Mouse (Mus musculus) G1E (cell line): Measurements from ENCODE around the gene Acot7.

ENCODE experiments used
- CTCF ChIP-seq: IDR thresholded peaks from 2 replicates; pipeline ENCODE4 v1.5.1; 2012; ENCODE audit warnings: low read depth, low read length, inconsistent platforms, mixed read lengths
- GATA1 ChIP-seq: IDR thresholded peaks from 2 replicates; pipeline ENCODE4 v1.6.1; 2012; ENCODE audit warnings: borderline replicate concordance, low read length, inconsistent platforms, mixed read lengths
- POLR2AphosphoS5 ChIP-seq: IDR thresholded peaks from 2 replicates; pipeline ENCODE4 v1.6.1; 2012; ENCODE audit warnings: low read depth, low read length, inconsistent platforms; ENCODE audit not compliant: insufficient replicate concordance
- TAL1 ChIP-seq: conservative IDR thresholded peaks from 2 replicates; pipeline ENCODE4 v1.6.1; 2012; ENCODE audit warnings: low read depth, low read length, inconsistent platforms, mixed read lengths

GRCm38 (mm10) chr4:152187142-152187541 is 9.2 kb downstream of the Acot7 start:
- TF ChIP-seq CTCF, result no peak
- TF ChIP-seq GATA1, result no peak
- TF ChIP-seq POLR2AphosphoS5, result no peak
- TF ChIP-seq TAL1, result no peak
